Mouse (Mus musculus) stomach, postnatal 0 days (tissue): ENCODE measurements around the gene Slc34a1.

ENCODE experiments used
- CTCF ChIP-seq: IDR thresholded peaks from 2 replicates; pipeline ENCODE4 v1.5.1; 2016; ENCODE audit warnings: antibody characterized with exemption, low read depth, mild to moderate bottlenecking, moderate library complexity
- EP300 ChIP-seq: optimal IDR thresholded peaks from 2 replicates; pipeline ENCODE3; 2016; ENCODE audit warnings: antibody characterized with exemption

DNA sequence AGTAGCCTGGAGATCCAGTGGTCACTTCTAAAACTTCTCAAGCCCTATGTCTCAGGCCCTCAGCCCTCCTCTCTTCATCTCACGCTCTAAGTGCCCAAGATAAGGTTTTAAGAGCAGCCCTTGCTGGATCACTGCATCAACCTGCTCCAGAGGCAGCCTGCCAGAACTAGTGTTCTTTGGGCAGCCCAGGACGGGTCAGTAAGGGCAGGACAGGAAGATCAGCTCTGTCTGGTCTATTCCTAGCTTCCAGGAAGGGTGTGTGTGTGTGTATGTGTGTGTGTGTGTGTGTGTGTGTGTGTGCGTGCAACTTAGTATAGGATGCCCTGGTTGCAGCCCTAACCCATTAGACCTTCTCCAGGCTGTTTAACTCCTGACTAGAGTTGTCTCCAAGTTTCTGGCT lies 27.8 kb upstream of the Slc34a1 start:
- TF ChIP-seq EP300 (no peak), CTCF (no peak)
